Mouse (Mus musculus) forebrain, postnatal 0 days (tissue): ENCODE data around the gene Ptch2. TPM values are rescaled to one million over a fixed set of nuclear protein-coding genes. Genes with fewer than 3 reads are reported as not detected.

Experiments
- ATAC-seq: fragments of 200-750 bp; cut with Nextera tagmentation; 2 replicates; pipeline ENCODE4 v1.8.0; 2017; ENCODE audit warnings: mild to moderate bottlenecking, moderate library complexity
- DNase-seq: peaks from one replicate; pipeline ENCODE4 v3.0.0-alpha.2; 2015
- H3K27ac ChIP-seq: fragments of 300-500 bp; sonication (generic); 2 replicates; pipeline ENCODE4 v1.5.1; 2014; ENCODE audit warnings: low read depth, mild to moderate bottlenecking, antibody characterized with exemption, low read length, moderate library complexity, mixed read lengths
- H3K27me3 ChIP-seq: fragments of 300-500 bp; sonication (generic); 2 replicates; pipeline ENCODE4 v1.6.1; 2014; ENCODE audit warnings: mild to moderate bottlenecking, low read length, mixed read lengths; ENCODE audit not compliant: insufficient read depth
- H3K36me3 ChIP-seq: fragments of 300-500 bp; sonication (generic); 2 replicates; pipeline ENCODE4 v1.6.1; 2014; ENCODE audit warnings: mild to moderate bottlenecking, moderate library complexity; ENCODE audit not compliant: insufficient read depth
- H3K4me1 ChIP-seq: fragments of 300-500 bp; sonication (generic); 2 replicates; pipeline ENCODE4 v1.6.1; 2014; ENCODE audit warnings: antibody characterized with exemption; ENCODE audit not compliant: insufficient read depth
- H3K4me2 ChIP-seq: fragments of 300-500 bp; sonication (generic); 2 replicates; pipeline ENCODE4 v1.6.1; 2014; ENCODE audit warnings: low read depth, mild to moderate bottlenecking, moderate library complexity
- H3K4me3 ChIP-seq: fragments of 300-500 bp; sonication (generic); 2 replicates; pipeline ENCODE4 v1.5.1; 2014; ENCODE audit warnings: low read depth, low read length, mixed read lengths
- H3K9ac ChIP-seq: fragments of 300-500 bp; sonication (generic); 2 replicates; pipeline ENCODE4 v1.6.1; 2014; ENCODE audit warnings: mild to moderate bottlenecking
- H3K9me3 ChIP-seq: fragments of 300-500 bp; sonication (generic); 2 replicates; pipeline ENCODE4 v1.6.1; 2016; ENCODE audit warnings: low read length
- CTCF ChIP-seq: sonication (generic); IDR thresholded peaks from 2 replicates; pipeline ENCODE4 v1.5.1; 2016; ENCODE audit warnings: antibody characterized with exemption, control low read depth, low read depth
- WGBS: fragments of 180-500 bp; shearing (Covaris S2); extraction: QIAGEN DNeasy Blood & Tissue Kit; methylation state at CpG from one replicate; pipeline ENCODE4 v1.1.7; 2014; 5-methylcytosine and 5-hydroxymethylcytosine counted together
- microRNA-seq, 2 experiments: library from miRNA; unstranded; fragments of <30 nt; microRNA quantifications; one replicate each; pipeline ENCODE4; 2016
- polyA plus RNA-seq: library from polyadenylated mRNA; unstranded; fragments of >200 nt; fragmentation: Nextera tagmentation; extraction: Ambion mirVana; gene quantifications from 2 replicates; pipeline ENCODE4 v1.2.1, GENCODE M21; 2015
- total RNA-seq: library from RNA; depleted of rRNA; stranded (reverse); fragments of >200 nt; gene quantifications from 2 replicates; pipeline ENCODE4 v1.2.3, GENCODE M21; 2014; rRNA removed

Ptch2 gene
- total and polyA plus RNA-seq, 2 experiments from 2014 or later, result 1.9 to 8.6 TPM

DNA sequence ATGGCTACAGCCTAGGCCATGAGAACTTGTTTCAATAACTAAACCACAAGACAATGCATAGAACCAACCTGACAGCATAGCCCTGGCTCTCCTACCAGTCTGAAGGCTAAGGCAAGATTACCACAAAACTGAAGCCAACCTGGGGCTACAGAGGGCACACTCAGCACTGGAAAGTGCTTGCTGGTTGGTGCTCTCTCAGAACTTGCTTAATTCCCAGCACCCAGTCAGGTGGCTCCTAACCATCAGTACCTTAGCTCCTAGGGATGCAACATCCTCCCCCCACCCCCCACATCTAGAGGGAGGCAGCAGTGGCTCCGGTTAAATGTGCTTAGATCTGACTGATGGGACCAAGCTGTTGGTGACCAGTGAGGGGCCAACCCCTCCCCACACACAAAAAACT lies 55.5 kb downstream of the Ptch2 start:
- Histone ChIP-seq H3K9me3 (no peaks in the 10 kb centered on the region), H3K9ac (no peak overlapping the region), H3K27me3 (no peaks in the 10 kb centered on the region), H3K4me1 (no peaks in the 10 kb centered on the region), H3K4me3 (no peak overlapping the region), H3K27ac (no peak overlapping the region), H3K4me2 (no peak overlapping the region), H3K36me3 (peaks cover 49% of the 10 kb centered on the region)
- no peak for TF ChIP-seq CTCF
- ATAC-seq (no peak), DNase-seq (no peak)
- 75% methylated on average over 1 of the region's 1 CpGs for WGBS

GRCm38 (mm10) chr4:117152714-117153113 lies 56.8 kb downstream of the Ptch2 start:
- 80% methylated on average over 5 of the region's 5 CpGs for whole genome bisulfite sequencing
- Histone ChIP-seq H3K9me3 (no peaks in the 10 kb centered on the region), H3K4me3 (no peak overlapping the region), H3K4me2 (no peak overlapping the region), H3K27ac (no peak overlapping the region), H3K9ac (no peak overlapping the region), H3K27me3 (no peaks in the 10 kb centered on the region), H3K36me3 (peaks cover 49% of the 10 kb centered on the region), H3K4me1 (no peaks in the 10 kb centered on the region)
- ATAC-seq, result no peak
- TF ChIP-seq CTCF, result no peak
- no peak for DNase-seq

DNA sequence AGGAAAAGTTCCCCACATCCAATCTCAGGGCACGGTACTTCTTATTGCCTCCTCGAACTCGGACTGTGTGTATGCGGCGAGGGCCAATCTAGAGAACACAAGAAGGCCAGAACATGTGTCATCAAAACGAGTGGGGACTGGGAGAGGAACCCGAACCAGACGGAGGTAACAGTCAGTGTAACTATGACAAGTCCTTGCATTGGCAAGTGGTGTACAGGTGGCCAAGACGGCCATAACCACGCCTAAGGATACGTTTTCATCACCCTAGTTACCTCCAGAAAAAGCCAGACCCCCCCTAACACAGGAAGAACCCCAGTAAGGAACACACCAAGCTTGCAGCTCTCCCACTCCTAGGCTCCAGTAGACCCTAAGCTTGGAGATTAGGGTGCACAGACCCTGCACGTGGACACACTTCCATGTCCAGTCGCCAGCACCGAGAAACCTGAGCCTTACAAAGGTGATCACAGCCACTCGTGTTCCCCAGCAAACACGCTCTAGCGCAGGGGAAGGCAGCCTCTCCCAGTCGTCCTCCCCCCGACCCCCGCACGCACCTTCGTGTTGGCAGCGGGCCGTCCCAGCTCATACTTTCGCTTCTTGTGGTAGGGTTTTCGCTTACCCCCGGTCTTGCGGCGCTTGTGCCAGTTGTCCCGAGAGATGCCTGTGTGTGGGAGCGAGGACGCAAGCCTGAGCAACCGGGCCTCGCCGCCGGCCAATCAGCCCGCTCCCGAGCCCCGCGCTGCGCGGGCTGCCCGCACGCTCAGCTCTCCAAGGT lies 59.3 kb downstream of the Ptch2 start:
- WGBS, result 2% methylated on average over 44 of the region's 44 CpGs
- no peak for TF ChIP-seq CTCF
- Histone ChIP-seq H3K9me3 (no peaks in the 10 kb centered on the region), H3K4me2 (peak overlapping the region; percentile 83), H3K4me1 (no peaks in the 10 kb centered on the region), H3K27ac (peak overlapping the region; percentile 93), H3K27me3 (no peaks in the 10 kb centered on the region), H3K4me3 (peak overlapping the region; percentile 96), H3K36me3 (peaks cover 38% of the 10 kb centered on the region), H3K9ac (peak overlapping the region; percentile 97)
- ATAC-seq, result peak; percentile 28
- peak; percentile 34 for DNase-seq

DNA sequence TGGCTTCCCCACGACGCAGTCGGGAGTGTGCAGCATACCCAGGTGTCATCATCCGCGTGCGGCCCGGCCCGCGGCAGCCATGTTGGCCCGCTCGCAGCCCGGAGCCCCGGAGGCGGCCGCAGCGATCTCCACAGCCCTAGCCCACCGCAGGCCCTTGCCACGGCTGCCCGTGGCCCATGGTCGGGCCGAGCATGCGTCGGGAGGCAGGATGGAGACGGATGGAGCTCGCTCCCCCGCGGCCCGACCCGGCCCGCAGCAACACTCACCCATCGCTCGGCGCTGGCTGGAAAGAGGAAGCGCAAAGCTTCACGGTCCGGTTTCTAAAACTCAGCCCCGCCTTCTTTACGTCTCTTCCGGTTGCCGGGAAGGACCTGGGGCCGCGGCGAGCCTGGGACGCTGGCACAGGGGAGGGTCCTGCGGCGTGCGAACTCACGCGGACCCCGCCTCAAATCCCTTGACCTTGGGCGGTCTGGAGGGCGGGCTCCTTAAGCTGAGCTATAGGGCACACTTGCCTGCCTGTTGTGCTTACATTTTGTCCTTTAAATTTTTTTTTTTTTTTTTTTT lies 60.0 kb downstream of the Ptch2 start, which contains the start of gene Rps8:
Rps8 (minus strand) TSS at position 452 of the 564 bp plus-strand sequence.
- H3K9ac ChIP-seq, result peak within 1 kb of the TSS; percentile 97
- peak within 1 kb of the TSS; percentile 93 for H3K27ac ChIP-seq
- no peak for TF ChIP-seq CTCF
- ATAC-seq, result peak; percentile 94
- H3K36me3 ChIP-seq, result peaks cover 32% of the 10 kb centered on the region
- no peaks in the 10 kb centered on the region for H3K27me3 ChIP-seq
- H3K4me3 ChIP-seq, result peak within 1 kb of the TSS; percentile 96
- no peaks in the 10 kb centered on the region for H3K9me3 ChIP-seq
- peak within 1 kb of the TSS; percentile 83 for H3K4me2 ChIP-seq
- no peaks in the 10 kb centered on the region for H3K4me1 ChIP-seq
- under 1% methylated on average over 50 of the region's 52 CpGs for WGBS
- peak; percentile 92 for DNase-seq

GRCm38 (mm10) chr4:117156372-117156771 lies 60.5 kb downstream of the Ptch2 start:
- Histone ChIP-seq H3K36me3 (peaks cover 28% of the 10 kb centered on the region), H3K27me3 (no peaks in the 10 kb centered on the region), H3K9ac (peak overlapping the region; percentile 97; the same call in 1 of the 2 replicates), H3K4me1 (no peaks in the 10 kb centered on the region), H3K9me3 (no peaks in the 10 kb centered on the region), H3K4me3 (peak overlapping the region; percentile 96), H3K27ac (peak overlapping the region; percentile 93), H3K4me2 (peak overlapping the region; percentile 83)
- ATAC-seq (no peak), DNase-seq (no peak)
- WGBS, result 28% methylated on average over 6 of the region's 6 CpGs
- TF ChIP-seq CTCF, result no peak

DNA sequence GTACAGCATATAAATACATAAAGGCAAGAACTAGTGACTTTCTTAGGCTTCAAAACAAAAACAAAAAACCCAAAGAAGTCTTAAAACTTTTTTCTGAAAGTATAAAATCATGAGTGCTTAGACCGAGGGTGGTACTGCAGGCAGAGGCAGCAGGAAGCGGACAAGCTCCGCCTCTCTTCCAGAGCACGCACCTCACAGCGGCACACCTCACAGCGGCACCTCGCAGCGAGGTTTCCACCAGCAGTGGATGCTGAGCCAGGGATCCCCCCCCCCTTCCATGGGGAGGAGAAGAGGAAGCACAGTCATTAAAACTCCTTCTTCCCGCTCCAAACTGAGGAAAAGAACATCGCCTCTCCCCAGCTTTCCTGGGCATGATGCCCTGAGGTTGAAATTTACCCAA lies 63.8 kb downstream of the Ptch2 start:
- Histone ChIP-seq H3K4me3 (no peak overlapping the region), H3K9ac (no peak overlapping the region), H3K4me1 (no peaks in the 10 kb centered on the region), H3K9me3 (no peaks in the 10 kb centered on the region), H3K4me2 (no peak overlapping the region), H3K36me3 (no peaks in the 10 kb centered on the region; the same call in 1 of the 2 replicates), H3K27me3 (no peaks in the 10 kb centered on the region), H3K27ac (no peak overlapping the region)
- DNase-seq (no peak), ATAC-seq (no peak)
- 81% methylated on average over 10 of the region's 10 CpGs for WGBS
- no peak for TF ChIP-seq CTCF

GRCm38 (mm10) chr4:117161183-117161582 lies 65.3 kb downstream of the Ptch2 start:
- peak; percentile 48 for DNase-seq
- TF ChIP-seq CTCF, result no peak
- H3K9ac ChIP-seq, result no peak overlapping the region
- no peak overlapping the region for H3K4me3 ChIP-seq
- H3K9me3 ChIP-seq, result no peaks in the 10 kb centered on the region
- H3K4me2 ChIP-seq, result no peak overlapping the region
- no peak overlapping the region for H3K27ac ChIP-seq
- peak; percentile 90 for ATAC-seq
- no peaks in the 10 kb centered on the region for H3K27me3 ChIP-seq
- H3K36me3 ChIP-seq, result no peaks in the 10 kb centered on the region; the same call in 1 of the 2 replicates
- H3K4me1 ChIP-seq, result no peaks in the 10 kb centered on the region
- 71% methylated on average over 4 of the region's 4 CpGs for WGBS

Small RNA genes within 50 kb of the gene (microRNA-seq; reads per million reads assigned to microRNA genes)
- gene Gm22398, result 0 reads per million in 2 experiments

Other genes with a start within 250 kb of the Ptch2 start
- gene Zswim5, start 218.7 kb upstream of the Ptch2 start, total RNA-seq, result 17.4 and 25.3 TPM in 2 replicates
- gene Zswim5, start 218.7 kb upstream of the Ptch2 start, polyA plus RNA-seq, result 1.9 and 2.4 TPM in 2 replicates
- 33.1 and 33.4 TPM in 2 replicates for gene Urod, start 101.7 kb upstream of the Ptch2 start, total RNA-seq
- gene Urod, start 101.7 kb upstream of the Ptch2 start, polyA plus RNA-seq, result 43.3 and 44.1 TPM in 2 replicates
- gene Hectd3, start 100.8 kb upstream of the Ptch2 start, total RNA-seq, result 45.4 and 53.2 TPM in 2 replicates
- gene Hectd3, start 100.8 kb upstream of the Ptch2 start, polyA plus RNA-seq, result 19.6 and 22.9 TPM in 2 replicates
- 21.8 and 24.7 TPM in 2 replicates for gene Eif2b3, start 76.7 kb upstream of the Ptch2 start, total RNA-seq
- gene Eif2b3, start 76.7 kb upstream of the Ptch2 start, polyA plus RNA-seq, result 54.1 and 59.9 TPM in 2 replicates
- 5.5 and 11.4 TPM in 2 replicates for gene Btbd19, start 29.6 kb downstream of the Ptch2 start, total RNA-seq
- 4.1 and 6.0 TPM in 2 replicates for gene Btbd19, start 29.6 kb downstream of the Ptch2 start, polyA plus RNA-seq
- gene Tctex1d4, start 30.7 kb downstream of the Ptch2 start, total RNA-seq, result 3.1 and 6.2 TPM in 2 replicates
- gene Tctex1d4, start 30.7 kb downstream of the Ptch2 start, polyA plus RNA-seq, result 1.3 and 1.7 TPM in 2 replicates
- gene Plk3, start 37.9 kb downstream of the Ptch2 start, total RNA-seq, result 10.2 and 16.9 TPM in 2 replicates
- 14.4 and 18.2 TPM in 2 replicates for gene Plk3, start 37.9 kb downstream of the Ptch2 start, polyA plus RNA-seq
- 784 and 1,295 TPM in 2 replicates for gene Rps8, start 60.2 kb downstream of the Ptch2 start, total RNA-seq
- 481 and 630 TPM in 2 replicates for gene Rps8, start 60.2 kb downstream of the Ptch2 start, polyA plus RNA-seq
- 4.2 and 9.1 TPM in 2 replicates for gene Kif2c, start 86.6 kb downstream of the Ptch2 start, total RNA-seq
- gene Kif2c, start 86.6 kb downstream of the Ptch2 start, polyA plus RNA-seq, result 4.4 and 5.0 TPM in 2 replicates
- 9.8 and 11.6 TPM in 2 replicates for gene Tmem53, start 155.9 kb downstream of the Ptch2 start, total RNA-seq
- gene Tmem53, start 155.9 kb downstream of the Ptch2 start, polyA plus RNA-seq, result 10.5 and 12.4 TPM in 2 replicates
- 1.5 and 1.8 TPM in 2 replicates for gene Armh1, start 156.1 kb downstream of the Ptch2 start, total RNA-seq
- gene Armh1, start 156.1 kb downstream of the Ptch2 start, polyA plus RNA-seq, result 2.0 and 2.5 TPM in 2 replicates